Mouse (Mus musculus) B cell, adult 2 months (primary cell): ENCODE data around the gene Hoxc13.

Experiments
- DNase-seq, 2 experiments: peaks; one replicate each; pipeline ENCODE4 v3.0.0; 2022

The Hoxc13 gene

DNA sequence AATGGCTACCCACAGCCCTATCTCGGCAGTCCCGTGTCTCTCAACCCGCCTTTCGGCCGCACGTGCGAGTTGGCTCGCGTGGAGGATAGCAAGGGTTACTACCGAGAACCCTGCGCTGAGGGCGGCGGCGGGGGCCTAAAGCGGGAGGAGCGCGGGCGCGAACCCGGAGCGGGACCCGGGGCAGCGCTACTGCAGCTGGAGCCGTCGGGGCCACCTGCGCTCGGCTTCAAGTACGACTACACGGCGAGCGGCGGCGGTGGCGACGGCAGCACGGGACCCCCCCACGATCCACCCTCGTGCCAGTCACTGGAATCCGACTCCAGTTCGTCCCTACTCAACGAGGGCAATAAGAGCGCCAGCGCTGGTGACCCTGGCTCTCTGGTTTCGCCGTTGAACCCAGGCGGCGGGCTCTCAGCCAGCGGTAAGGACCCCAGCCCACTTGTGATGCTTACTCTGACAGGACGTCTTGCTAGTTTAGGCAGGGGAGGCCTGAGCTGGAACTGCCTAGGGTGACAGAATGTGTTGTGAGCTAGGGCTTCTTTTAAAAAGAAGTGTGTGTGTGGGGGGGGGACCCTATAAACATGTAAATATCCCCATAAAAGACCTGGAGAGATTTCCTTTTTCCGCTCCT is 16.2 kb downstream of the Hoxc13 start:
- no peak for DNase-seq

DNA sequence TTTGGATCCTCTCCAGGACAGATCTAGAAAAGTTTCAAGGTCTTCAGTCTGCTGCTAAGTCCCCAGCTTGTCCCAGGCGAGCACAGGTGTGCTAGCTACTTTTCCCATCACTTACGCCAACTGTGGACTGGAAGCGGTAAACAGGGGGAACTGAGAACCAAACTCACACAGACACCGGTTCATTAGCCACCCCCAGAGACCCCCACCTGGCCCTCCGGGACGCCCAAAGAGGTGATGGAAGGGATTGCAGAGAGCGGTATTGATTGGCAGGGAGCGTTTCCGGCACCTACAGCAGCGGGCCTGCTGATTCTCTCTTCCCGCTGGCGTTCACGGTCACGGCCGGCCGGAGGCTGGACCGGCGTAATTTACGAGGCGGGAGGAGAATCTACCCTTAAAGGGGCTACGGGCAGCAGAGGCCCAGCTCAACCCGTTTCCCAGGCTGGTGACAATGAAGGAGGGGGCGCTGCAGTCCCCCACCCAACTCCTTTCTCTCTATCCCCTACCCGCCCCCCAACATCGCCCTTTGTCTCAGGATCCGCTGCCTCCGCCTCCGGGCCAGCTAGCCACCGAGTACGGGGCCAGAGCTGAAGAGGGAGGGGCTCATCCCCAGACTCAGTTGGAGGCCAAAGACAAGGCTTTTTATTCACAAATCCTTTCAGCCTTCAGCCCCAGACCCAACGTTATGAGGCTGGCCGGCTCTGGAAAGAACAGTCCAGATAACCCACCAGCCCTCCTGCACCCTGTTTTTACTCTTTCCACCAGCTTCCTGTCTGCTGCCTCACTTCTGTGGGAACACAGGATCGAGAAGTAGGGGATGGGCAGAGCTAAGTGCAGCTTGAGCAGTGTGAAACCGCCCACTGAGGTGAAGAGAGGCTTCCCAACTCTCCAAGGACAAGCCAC is 18.6 kb downstream of the Hoxc13 start:
- DNase-seq: no peak

DNA sequence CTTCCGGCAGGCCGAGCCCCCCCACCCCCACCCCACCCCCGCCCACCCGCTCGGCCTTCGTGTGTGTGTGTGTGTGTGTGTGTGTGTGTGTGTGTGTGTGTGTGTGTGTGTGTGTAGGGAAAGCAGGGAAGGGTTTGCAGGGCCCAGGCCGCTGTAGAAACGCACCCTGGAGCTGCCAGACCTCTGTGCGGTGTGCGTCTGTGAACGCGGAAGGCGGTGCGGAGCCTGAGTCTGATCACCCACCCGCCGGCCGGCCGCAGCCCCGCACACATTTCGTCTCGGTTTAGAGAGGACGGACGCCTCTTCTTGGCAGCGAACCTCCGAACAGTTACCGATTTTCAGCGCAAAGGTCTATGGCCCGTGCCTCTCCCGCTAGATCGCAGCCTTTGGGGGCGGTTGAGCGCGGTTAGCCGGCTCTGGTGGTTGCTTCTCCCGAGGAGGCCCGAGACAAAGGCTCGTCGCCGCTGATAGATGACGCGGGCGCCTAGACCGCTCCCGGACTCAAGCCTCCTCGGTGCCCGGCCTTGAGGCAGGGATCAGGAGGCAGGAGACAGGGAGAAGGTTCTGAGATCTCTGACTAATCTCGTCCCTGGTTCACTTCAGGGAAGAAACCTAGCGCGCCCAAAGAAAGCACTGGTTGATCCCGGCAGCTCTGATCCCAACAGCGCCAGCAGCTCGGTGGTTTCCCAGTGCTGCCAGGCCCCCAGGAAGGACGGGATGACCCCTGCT is 22.0 kb downstream of the Hoxc13 start:
- DNase-seq: no peak

DNA sequence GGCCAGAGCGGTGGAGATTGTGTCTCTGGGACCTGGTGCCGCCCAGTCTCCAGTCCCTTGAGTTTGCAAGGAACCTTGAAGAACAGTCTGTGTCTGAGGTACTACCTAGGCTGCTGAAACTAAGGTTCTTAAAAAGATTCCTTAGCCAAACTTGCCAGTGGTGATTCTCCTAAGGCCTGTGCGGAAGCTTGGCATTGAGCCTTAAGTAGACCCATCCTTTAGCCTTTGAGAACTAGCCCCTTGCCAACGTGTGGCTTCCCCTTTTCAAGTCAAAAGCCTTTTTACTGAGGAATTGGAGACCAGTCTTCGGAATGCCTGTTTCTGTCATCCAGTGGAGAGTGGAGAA is 22.5 kb downstream of the Hoxc13 start:
- no peak for DNase-seq

DNA sequence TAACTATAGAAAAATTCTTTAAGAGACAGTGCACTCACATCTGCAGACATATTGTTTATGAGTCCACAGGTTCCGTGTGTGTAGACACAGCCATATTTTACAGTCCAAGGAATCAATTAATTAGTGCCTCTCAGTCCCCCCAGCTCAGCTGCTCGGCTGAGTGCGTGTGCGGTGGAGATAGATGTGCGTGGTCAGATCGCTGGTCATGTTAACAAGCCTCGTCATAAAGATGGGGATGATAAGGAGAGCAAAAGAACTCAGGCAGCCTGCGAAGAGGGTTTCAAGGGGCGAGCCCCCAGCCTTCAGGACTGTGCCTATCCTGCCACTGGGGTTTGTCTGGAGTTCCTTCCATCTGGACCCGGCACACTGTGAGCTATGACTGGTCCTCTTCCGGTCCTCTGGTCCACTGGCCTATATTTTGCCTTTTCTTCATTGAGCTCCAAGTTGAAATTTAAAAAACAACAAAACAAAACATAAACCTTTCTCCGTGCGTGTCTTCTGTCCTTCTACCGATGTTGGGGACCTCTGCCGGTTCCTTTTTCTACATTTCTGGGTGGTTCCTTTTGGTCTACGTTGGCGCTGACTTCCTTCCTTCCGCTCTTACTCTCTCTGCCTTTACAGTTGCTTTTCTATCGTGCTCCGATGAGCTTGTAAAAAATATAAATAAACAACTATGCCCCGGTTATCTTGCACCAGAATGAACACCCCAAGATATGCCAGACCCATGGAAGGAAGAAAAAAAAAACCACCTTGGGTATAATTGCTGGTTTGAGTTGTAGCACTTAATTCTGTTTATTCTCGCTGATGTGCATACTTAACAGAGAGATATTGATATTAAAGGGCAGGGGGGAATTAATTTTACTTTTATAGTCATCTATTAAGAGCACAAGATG is 24.5 kb downstream of the Hoxc13 start:
- no peak for DNase-seq

DNA sequence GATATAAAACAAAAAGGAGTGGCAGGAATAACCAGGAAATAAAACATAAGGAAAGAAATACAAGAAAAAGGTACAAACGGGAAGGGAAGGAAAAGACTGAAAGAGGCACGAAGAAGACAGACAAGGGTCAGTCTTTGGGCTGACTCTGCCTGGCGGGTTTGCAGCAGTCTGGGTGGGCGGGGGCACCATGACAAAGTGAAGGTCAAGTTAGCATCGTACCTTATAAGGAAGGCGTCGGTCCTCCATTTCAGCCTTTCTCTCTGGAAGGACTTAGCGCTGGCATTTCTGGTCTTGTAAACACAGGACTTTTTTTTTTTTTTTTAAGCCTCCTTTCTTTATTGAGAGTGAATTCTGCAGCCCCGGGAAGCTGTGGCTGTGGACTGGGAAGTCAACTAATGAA is 26.4 kb downstream of the Hoxc13 start:
- DNase-seq: no peak

DNA sequence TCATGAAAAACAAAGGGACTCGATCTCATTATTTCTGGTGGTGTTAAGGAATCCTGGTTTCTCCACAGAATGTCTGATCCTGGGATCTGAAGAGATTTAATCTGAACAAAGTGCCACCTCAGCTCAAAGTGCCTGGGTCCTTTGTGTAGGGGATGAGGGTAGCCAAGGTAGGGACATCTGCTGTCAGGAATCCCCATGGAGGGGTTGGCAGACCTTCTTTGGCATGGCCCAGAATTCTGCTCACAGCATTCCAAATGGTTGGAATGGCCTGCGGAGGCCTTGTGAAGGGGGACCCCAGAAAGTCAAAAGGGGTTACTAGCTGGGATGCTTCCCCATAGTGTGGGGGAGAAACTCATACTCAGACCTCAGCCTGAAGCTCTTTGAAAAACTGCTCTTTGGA is 27.9 kb downstream of the Hoxc13 start:
- DNase-seq: no peak

DNA sequence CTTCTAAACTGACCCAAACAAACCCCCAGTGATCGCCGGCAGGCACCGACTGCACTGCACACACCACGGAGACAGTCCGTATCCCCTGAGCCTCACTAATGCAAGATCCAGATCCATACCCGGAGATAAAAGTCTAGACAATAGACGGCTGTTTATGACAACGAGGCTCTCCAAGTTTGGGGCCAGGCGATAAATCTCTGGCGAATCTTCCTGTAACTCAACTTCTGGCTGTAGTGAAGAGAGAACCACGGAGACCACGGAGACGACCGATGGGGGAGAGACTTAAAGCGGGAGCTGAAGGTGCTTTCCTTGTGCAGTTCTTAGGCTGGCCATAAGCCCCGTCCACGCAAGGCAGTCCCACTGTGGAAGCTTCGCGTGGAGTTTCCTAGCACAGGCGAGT is 28.8 kb downstream of the Hoxc13 start:
- no peak for DNase-seq

DNA sequence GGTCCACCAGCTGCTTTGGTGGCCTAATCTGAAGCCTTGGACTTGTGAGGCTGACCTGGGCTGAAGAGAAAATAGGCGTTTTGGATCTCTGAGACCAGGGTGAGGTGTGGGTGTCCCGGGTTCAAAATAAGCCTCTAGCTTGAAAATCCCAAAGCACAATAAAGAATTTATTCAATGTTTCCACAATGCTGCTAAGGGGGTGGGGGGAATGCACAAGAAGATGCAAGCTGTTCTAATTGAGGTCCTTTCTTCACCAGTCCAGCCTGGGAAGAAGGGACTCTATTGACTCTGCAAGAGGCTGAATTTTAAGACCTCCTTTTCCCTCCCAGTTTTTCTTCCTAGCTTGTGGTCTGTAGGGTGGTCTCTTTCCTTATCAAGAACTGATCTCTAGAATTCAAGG is 30.0 kb downstream of the Hoxc13 start:
- no peak for DNase-seq

DNA sequence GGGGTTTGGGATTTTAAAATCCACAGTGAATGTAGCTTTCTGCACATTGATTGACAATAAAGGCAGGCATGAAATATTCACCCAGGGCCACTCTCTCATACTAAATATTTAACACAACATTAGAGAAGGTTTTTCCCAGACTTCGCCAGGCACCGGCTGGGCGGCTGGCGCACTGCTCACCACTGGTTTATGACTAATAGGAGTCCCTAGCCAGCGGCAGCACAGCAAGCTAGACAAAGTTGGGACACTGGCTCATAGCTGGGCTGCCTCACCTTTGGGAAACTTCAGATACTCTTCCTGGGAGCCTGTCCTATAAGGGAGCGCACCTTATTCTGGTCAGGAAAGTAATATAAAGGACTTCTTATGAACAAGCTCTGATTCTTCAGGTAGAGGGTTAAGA is 32.7 kb downstream of the Hoxc13 start:
- no peak for DNase-seq

DNA sequence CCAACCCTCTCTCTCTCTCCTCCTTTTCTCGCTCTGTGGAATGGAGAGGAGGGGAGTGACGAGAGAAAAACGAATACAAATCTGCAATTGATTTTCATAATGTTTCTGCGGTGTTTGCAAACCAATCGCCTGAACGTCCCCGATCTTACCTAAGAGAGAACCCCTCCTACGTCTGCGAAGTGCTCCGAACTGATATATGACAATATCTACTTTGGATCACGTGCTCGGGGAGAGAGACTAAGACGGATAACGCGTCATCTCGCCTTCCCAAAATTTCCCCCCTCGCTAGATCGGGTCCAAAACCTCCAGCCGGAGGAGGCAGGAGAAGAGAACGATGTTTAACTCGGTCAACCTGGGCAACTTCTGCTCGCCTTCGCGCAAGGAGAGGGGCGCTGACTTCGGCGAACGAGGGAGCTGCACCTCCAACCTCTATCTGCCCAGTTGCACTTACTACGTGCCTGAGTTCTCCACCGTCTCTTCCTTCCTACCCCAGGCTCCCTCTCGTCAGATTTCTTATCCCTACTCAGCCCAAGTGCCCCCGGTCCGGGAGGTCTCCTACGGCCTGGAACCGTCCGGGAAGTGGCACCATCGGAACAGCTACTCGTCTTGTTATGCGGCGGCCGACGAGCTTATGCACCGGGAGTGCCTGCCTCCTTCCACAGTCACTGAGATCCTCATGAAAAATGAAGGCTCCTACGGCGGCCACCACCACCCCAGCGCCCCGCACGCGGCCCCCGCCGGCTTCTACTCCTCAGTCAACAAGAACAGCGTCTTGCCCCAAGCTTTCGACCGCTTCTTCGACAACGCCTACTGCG is 33.5 kb downstream of the Hoxc13 start, which contains the start of gene Hoxc11:
Hoxc11 (plus strand) TSS at position 236 of the 815 bp plus-strand sequence.
- no peak for DNase-seq

DNA sequence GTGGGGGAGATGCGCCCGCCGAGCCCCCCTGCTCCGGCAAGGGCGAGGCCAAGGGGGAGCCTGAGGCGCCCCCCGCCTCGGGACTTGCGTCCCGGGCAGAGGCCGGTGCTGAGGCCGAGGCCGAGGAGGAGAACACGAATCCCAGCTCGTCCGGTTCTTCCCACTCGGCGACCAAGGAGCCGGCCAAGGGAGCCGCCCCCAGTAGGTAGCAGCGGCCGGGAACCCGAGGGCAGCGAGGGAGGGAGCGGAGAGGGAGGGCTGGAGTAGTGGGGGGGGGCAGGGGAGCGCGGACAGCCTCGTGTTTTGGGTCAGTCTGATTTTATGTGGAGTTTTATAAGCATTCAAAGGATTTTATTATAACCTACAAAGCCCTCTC is 34.1 kb downstream of the Hoxc13 start:
- no peak for DNase-seq

DNA sequence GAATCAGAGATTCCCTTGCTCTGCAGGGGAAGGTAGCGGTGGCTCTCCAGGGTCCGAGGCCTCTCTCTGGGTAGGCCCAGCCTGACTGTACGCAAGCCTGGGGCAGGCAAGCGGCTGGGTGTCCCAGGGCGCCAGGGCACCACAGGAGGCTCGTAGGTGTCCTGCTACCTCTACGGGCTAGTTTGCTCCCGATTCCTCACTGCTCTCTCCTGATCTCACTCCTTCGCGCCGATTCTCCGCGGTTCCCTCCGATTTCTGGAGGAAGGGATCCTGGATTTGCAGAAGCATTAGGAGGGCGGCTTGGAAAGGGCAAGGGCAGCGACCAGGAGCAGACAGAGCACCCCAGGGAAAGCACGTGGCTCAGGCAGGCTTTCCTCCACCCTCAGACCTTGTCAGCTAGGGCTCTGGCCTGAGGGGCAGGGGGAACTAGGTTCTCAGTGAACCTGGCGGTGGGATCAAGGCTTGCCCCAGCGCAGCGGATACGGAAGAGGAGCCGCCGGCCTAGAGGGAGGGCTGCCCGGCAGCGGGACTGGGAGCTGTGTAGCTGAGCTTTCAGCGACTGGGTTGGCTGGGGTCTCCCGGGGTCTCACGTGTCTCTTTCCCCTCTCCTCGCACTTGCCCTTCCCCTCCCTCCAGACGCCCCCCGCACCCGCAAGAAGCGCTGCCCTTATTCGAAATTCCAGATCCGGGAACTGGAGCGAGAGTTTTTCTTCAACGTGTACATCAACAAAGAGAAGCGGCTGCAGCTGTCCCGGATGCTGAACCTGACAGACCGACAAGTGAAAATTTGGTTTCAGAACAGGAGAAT is 35.1 kb downstream of the Hoxc13 start:
- no peak for DNase-seq

DNA sequence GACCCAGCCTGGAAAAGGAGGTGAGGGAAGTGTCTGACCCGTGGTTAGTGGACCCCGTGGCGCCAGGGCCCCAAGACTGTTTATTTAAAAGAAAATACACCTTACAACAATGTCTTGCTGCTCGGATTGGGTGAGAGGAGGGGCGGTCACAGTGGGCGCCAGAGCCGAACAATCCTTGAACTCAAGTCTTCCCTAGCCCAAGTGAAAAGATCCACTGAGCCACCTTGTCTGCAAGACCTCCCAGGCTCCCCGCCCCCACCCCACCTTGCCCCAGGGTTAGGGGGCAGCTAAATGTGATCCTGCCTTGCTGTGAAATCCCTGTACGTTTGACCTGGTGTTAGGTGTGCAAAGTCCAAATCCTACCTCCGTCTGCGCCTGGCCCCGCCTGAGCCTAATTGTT is 36.0 kb downstream of the Hoxc13 start:
- no peak for DNase-seq

DNA sequence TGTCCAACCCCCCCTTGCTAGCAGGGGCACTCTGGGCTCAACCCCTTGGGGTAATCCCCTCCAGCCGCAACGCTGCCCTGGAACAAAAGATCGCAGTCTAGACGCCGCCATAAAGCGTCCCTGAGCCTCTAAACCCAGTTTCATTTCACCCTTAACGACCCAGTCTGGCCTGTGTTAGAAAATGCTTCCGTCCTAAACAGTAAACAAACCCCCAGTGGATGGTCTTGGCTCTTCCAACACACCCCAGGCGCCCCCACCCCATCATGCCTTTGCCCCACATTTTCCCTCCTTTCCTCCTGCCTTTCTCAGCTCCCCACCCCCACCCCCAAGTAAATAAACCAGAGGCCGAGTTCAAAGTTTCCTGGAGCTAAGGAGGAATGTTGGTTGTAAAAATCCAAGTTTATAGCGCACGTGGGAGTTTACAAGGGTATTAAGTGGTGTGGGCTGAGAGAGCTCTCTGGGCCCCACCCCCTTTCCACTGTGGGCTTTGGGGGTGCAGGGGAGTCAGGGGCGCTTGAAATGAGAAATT is 38.8 kb downstream of the Hoxc13 start:
- no peak for DNase-seq

DNA sequence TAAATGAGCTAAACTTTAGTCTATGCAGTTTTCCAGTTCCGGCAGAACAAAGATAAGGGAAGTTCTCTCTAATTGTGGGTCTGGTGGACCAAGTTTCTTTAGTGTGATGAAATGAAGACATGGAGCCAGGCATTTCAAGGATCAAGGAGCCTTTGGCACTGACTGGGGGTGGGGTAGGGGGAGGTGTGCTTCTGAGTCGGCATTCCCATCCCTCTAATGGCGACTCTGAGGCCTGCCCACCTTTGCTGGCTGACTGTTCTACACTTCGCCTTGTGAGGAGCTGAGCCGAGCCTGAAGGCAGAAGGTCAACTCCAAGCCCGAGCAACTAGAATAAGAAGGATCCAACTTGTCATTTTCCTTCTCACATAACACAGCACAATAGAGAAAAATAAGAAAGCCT is 40.8 kb downstream of the Hoxc13 start:
- DNase-seq: no peak

DNA sequence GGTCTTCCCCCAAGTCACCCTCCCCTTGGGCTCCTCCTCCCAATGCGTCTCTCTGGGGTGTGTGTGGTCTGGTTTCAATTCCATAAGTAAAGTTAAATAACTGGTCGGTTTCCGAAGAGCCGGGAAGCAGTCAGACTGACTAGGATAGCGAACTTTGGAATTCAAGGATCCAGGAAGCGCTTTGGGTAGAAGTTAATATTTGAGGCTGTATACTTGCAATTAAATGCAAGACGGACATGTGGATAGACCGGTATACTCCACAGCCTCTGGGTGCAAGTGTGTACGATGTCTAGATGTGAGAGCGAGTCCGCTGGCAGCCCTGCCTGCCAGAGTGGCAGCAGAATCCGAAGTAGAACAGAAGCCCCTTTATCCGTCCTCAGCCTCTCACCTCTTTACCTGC is 41.6 kb downstream of the Hoxc13 start:
- DNase-seq: no peak

DNA sequence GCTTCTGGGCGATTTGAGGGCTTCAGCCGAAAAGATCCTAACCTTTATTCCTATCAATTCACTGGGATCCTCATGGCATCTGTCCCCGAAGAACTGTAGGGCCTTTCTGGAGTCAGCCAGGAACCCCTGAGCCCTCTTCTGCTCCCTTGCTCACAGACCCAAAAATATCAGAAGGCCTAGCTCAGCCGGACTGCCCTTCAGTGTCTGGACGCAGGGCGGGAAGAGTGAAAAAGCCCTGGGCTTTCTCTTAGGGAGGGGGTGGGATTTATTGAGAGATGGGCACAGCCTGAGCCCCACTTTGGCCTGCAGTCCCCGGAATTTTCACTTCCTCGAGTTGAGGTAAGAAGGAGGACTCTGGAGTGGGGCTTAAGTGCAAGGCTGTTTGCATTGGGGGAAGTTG is 42.4 kb downstream of the Hoxc13 start:
- no peak for DNase-seq

DNA sequence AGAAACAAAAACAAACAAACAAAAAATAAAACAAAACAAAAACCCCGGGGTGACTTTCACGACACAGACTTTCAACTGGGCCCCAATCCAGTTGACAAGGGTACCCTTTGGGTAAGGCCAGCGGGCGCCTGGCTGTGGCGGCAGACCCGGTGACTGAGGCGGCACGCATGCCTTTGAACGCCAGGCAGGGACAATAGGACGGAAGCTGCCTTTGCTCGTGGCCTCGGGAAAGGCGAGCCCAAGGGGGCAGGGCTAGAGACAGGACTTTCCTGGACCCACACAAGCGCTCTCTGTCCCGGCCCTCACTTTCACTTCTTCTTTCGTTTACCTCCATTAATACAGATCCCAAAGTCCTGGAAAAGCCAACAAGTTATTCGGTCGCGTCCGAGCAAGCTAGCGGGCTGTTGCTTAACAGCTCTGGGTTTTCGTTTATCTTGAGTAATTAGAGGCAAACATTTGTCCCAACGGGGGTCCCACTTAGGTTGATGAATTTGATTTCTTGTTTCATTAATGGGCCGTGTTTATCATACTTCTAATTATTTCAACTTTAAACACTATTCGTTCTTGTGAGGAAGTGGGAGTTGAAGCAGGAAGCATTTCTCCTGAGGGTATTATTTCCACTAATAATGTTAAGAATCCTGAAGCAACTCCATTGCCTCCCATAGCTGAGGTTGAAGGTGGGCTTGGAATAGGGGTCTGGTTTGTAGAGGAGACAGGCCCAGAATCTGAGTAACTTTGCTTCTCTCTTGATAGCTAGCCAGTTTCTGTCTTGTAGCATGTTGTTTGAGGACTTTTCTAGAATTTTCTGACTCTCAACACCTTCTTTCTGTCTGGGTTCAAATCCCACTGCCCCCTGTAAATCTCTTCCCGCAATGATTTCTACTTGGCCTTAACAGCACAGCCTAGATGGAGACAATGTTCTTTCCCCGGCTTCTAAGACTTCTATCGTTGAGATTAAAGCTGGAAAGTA is 43.1 kb downstream of the Hoxc13 start:
- DNase-seq: no peak
